Mouse (Mus musculus) right cerebral cortex, postnatal 14 days (tissue): ENCODE data around the gene Adamts7.

Experiments used
- DNase-seq: peaks from one replicate; pipeline ENCODE4 v3.0.0; 2022

Adamts7 gene

DNA sequence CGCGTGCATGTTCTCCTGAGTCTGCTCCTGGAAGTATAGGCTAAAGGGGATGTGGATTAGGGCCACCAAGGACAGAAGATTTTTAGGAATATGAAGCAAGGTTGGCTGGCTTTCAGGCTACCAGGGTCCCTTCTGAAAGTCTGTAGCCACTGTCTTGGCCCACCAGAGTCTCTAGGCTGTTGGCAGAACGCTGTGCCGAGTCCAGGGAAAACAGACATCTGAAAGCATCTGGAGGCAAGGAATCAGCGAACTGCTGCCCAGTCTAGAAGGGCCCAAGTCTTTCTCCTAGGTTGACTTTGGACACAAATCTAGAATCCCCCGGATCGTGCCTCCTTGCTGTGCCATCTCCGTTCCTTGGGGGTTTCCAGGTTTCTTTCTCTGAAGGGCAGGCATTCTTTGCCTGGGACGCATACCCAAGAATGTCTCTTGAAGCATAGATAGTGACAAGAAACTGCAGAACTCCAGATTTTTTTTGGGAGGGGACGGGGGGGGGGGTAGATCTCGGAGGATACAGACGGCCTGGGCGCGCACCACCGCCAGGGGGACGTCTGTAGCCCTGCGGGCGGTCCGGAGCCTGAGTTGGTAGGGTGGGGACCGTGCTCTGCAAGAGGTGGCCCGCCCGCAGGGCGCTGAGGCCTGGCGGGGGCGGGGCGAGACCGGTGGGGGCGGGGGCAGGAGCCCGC, 485 bp upstream of the Adamts7 start:
- DNase-seq = peak; percentile 45

- no peak for DNase-seq
These were observed 853 bp downstream of the Adamts7 start for GRCm38 (mm10) chr9:90163749-90164095.

- no peak for DNase-seq
These were observed 2.0 kb downstream of the Adamts7 start for GRCm38 (mm10) chr9:90164670-90165453.

- DNase-seq = no peak
These were observed 2.7 kb downstream of the Adamts7 start for GRCm38 (mm10) chr9:90165590-90165989.

DNA sequence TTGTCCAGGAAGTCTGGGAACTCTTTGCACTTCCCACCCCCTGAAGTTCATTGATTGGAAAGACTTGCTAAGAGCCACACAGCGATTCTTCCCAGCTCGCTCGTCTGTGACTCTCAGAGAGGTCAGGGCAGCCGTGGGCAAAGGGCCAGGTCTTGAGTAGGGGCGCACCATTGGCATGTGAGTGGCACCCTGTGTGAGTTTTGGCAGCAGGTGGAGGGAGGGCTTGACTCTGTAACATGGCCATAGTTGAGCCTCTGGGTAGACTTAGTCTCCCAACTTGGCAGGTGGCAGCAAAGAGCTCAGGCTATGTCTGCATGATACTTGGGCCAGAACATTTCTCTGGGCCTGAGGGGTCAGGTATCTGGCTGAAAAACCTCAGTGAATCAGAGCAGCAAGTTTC, 3.7 kb downstream of the Adamts7 start:
- no peak for DNase-seq

DNA sequence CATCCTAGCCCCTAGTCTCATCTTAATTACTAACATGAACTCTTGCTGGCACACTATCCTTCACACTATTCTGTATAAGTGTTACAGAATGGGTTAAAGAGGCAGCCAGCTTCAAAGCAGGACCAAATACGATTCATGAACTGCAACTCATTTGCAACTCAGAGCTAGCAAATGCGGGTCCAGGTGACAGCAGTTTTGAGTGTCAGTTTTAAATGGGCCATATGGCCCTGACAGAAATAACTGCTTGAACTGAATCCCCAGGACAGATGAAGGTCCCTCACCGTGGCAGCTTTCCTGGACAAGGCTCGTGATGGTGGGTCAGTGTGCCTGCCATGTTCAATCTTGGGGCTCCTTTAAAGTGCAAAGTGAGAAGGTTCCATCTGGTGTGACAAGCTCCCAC, 7.1 kb downstream of the Adamts7 start:
- no peak for DNase-seq

DNA sequence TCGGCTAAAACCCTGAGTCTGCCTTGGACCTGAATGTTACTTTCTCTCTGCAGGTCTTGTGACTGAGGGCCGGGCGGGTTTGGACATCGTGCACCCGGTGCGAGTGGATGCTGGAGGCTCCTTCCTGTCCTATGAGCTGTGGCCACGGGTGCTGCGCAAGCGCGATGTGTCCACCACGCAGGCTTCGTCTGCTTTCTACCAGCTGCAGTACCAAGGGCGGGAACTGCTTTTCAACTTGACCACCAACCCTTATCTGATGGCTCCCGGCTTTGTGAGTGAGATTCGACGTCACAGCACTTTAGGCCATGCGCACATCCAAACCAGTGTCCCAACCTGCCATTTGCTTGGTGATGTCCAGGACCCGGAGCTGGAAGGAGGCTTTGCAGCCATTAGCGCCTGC, 8.6 kb downstream of the Adamts7 start:
- no peak for DNase-seq

DNA sequence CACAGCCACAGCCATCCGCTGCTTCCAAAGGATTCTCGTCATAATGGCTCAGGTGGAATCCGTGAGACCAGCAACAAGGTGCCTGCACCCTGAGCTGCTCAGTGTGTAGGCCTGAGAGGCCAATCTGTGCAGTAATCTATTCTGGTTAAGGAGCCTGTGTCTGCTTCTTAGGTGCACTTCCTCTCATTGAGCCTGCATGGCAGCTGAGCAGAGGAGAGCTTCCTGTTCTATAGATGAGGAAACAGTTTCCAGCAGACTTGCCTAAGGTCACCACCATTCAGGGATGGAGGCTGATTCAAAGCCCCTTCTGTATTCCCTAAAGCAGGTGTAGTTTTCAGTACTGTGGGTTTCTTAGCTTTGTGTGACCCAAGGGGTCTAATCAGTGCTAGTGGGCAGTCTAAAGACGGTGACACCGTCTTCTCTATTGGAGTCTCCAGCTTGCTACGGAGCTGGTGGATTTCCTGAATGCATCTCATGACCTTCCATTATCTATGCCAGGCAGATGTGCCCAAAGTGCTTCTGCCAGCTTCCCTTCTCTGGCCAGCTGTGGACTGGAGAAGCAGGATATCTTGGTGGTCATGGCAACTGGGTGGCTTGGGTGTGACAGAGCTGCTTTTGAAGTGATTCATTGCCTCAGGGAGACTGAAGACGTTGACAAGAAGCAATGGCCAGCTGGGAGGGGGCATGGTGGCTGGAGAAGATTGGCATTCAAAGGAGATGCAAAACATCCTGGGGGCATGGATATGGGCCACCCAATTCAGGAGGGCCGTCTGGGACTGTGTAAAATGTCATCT, 9.9 kb downstream of the Adamts7 start:
- no peak for DNase-seq

- DNase-seq = no peak
These were observed 10.5 kb downstream of the Adamts7 start for GRCm38 (mm10) chr9:90173330-90173729.

GRCm38 (mm10) chr9:90179409-90179808, 16.5 kb downstream of the Adamts7 start:
- no peak for DNase-seq

GRCm38 (mm10) chr9:90181656-90182388, 19.0 kb downstream of the Adamts7 start:
- no peak for DNase-seq

- DNase-seq = no peak
These were observed 20.0 kb downstream of the Adamts7 start for GRCm38 (mm10) chr9:90182636-90183421.

- DNase-seq = no peak
These were observed 20.7 kb downstream of the Adamts7 start for GRCm38 (mm10) chr9:90183550-90183949.

DNA sequence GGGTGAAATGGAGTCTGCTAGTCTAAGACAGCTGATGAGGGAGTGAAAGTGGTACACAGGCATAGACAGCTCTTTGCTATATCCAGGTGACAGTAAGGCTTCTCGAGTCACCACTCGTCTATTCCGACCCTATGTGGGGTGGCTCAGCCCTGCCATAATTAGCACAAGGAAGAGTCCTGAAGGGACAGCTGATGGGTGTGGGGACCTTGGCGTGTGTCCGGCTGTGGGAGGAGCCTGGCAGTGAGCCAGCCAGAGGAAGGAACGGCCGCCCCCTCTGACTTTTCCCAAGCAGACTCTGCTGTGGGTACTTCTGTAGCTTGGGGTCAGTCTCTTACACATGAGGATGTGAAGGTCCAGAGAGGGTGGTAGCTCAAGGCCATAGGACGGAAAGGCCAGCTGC, 21.2 kb downstream of the Adamts7 start:
- DNase-seq = no peak

DNA sequence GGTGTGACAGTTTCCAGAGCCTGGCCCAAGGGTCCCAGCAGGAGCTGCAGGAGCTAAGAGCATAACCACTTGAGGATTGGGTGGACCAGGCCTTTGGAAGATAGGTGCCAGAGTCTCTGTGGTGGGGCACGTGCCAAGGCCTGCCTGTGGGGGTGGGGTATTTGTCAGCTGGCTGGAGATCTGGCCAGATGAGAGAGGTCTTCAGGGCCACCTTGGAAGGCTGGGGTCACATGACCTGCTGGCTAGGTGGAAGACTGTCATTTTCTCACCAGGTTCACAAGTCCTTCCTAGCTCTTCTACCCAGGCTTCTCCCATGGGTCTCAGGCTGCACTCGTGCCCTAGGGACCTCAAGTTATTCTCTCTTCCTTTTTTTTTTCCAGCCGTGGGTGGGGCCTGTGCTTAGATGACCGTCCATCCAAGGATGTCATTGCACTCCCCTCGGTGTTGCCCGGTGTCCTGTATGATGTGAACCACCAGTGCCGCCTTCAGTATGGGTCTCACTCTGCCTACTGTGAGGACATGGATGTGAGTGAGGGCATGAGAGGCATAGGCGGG, 22.6 kb downstream of the Adamts7 start:
- no peak for DNase-seq

DNA sequence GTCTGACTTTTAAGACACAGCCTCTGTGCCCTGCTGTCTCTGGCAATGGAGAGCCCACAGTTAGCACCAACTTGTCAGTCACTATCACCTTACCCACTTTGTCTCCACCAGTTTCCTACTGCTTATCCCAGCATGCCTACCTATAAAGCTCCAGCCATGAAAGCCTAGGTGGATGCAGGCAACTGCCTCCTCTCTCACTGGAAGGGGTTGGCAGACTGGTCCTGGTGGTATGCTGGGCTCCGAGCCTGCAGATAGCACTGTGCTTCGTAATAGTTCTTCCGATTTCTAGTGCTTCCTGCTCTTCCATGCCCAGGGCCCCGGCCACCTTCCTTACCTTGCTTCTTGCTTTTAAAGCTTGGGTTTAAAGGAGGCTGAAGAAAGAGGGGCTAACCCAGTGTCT, 26.0 kb downstream of the Adamts7 start:
- DNase-seq = no peak

DNA sequence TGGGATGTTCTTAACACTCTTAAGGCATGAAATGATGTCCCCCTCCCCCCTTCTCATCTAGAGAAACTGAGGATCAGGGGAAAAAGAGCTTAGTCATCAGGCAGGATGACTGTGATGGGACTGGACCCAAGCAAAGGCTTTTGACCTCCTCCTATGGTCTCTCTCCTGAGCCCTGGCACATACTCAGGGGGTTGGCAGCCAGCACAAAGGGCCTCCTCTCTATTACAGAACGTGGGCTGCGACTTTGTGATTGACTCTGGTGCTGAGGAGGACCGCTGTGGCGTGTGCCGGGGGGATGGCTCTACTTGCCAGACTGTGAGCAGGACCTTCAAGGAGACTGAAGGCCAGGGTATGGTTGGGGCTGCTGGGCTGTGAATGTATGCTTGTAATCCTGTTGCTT, 26.5 kb downstream of the Adamts7 start:
- DNase-seq = no peak

GRCm38 (mm10) chr9:90195000-90195399, 32.1 kb downstream of the Adamts7 start:
- DNase-seq = no peak

DNA sequence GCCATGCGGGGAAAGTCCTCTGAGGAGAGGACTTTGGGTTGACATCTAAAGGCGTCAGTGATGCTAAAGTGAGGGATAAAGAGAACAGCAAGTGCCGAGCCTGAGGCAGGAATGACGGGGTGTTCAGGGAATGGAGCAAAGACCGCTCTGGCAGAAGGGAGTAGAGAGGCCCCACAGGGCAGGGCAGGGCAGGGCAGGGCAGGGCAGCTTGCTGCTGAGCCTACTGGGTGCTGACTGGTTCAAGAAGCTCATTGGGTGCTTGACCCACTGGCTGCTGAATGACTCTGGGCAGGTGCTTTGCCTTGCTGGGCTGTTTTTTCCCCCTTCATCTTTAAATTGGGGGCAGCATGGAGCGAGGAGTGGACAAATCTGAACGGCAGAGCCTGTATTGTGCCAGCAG, 33.4 kb downstream of the Adamts7 start:
- no peak for DNase-seq

- DNase-seq = no peak
These were observed 34.3 kb downstream of the Adamts7 start for GRCm38 (mm10) chr9:90197116-90197665.

GRCm38 (mm10) chr9:90197866-90198383, 35.1 kb downstream of the Adamts7 start:
- no peak for DNase-seq
